Mouse (Mus musculus): ENCODE measurements around the gene Klf11.

DNA sequence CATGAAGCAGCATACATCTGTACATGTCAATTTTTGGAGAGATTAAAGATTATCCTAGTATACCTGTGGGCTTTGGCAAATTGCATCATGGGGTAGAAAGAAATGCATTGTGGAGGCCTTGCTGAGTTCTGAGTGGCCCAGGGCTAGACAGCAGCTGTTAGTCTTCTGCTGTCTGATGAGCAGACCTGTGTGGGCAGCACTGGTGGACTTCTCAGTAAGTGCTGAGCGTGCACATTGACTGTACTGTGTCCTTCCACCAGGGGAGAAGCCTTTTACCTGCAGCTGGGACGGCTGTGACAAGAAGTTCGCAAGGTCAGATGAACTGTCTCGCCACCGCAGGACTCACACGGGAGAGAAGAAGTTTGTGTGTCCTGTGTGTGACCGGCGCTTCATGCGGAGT is 8.8 kb downstream of the Klf11 start:
- TF ChIP-seq CTCF (IDR thresholded peaks at IDR 0.05; ENCODE audit: insufficient read depth, low read depth, low read length): no peak
- TF ChIP-seq POLR2A (IDR thresholded peaks at IDR 0.05; ENCODE audit: insufficient read depth, low read depth, low read length): no peak

Measured in olfactory bulb, adult 2 months (tissue).